Mouse (Mus musculus) cortical plate, adult 2 months (tissue): ENCODE measurements around the gene Lbp.
A peak's percentile ranks its signal among the peaks of the same experiment; 100 is the strongest.

ENCODE experiments used
- CTCF ChIP-seq: fragments of 200-500 bp; IDR thresholded peaks from 2 replicates; pipeline ENCODE4 v1.5.1; 2011; ENCODE audit warnings: mild to moderate bottlenecking, control low read depth, low read length; ENCODE audit not compliant: insufficient read depth; ENCODE audit errors: extremely low read depth
- POLR2A ChIP-seq: fragments of 200-500 bp; IDR thresholded peaks from 2 replicates; pipeline ENCODE4 v1.6.1; 2011; ENCODE audit warnings: mild to moderate bottlenecking, low read length, control low read depth; ENCODE audit not compliant: insufficient read depth; ENCODE audit errors: extremely low read depth

GRCm38 (mm10) chr2:158361678-158362320 is 55.5 kb downstream of the Lbp start:
- TF ChIP-seq CTCF: 0 out of 2 replicates have a peak, but pooled peaks have one; percentile 33
- TF ChIP-seq POLR2A: no peak
